Mouse (Mus musculus) CH12.LX (cell line): ENCODE results near the gene Thy1.

Source experiments
- CTCF ChIP-seq, 2 experiments: IDR thresholded peaks in 1 of 2; conservative IDR thresholded peaks in 1 of 2; 2 replicates each; pipeline ENCODE4 v1.5.1; 2011 to 2012; ENCODE audit warnings: low read depth in 2 of 2, low read length in 2 of 2, improper control_type of control experiment in 1 of 2, inconsistent platforms in 1 of 2, mild to moderate bottlenecking in 1 of 2, moderate library complexity in 1 of 2
- KAT2A ChIP-seq: IDR thresholded peaks from 2 replicates; pipeline ENCODE4 v1.6.1; 2012; ENCODE audit warnings: low read length, improper control_type of control experiment, inconsistent platforms; ENCODE audit not compliant: insufficient replicate concordance
- MAZ ChIP-seq: IDR thresholded peaks from 2 replicates; pipeline ENCODE4 v1.6.1; 2012; ENCODE audit warnings: low read depth, mild to moderate bottlenecking, inconsistent platforms, low read length, improper control_type of control experiment, moderate library complexity
- POLR2A ChIP-seq: IDR thresholded peaks from 2 replicates; pipeline ENCODE4 v1.6.1; 2011; ENCODE audit warnings: low read depth, mild to moderate bottlenecking, improper control_type of control experiment, low read length
- UBTF ChIP-seq: IDR thresholded peaks from 2 replicates; pipeline ENCODE4 v1.6.1; 2012; ENCODE audit warnings: low read depth, mild to moderate bottlenecking, inconsistent platforms, low read length, improper control_type of control experiment, moderate library complexity
- ZC3H11A ChIP-seq: IDR thresholded peaks from 2 replicates; pipeline ENCODE4 v1.6.1; 2012; ENCODE audit warnings: low read depth, mild to moderate bottlenecking, inconsistent platforms, low read length, improper control_type of control experiment
- ZKSCAN1 ChIP-seq: IDR thresholded peaks from 2 replicates; pipeline ENCODE4 v1.6.1; 2012; ENCODE audit warnings: low read depth, inconsistent platforms, low read length, improper control_type of control experiment, borderline replicate concordance
- ZMIZ1 ChIP-seq: IDR thresholded peaks from 2 replicates; pipeline ENCODE4 v1.6.1; 2012; ENCODE audit warnings: low read depth, mild to moderate bottlenecking, inconsistent platforms, low read length, improper control_type of control experiment

- TF ChIP-seq UBTF (no peak), MAZ (no peak), KAT2A (no peak), ZC3H11A (no peak), ZMIZ1 (no peak), POLR2A (no peak), CTCF (conservative IDR thresholded peaks at IDR 0.05 in 1 of 2, IDR thresholded peaks at IDR 0.05 in 1 of 2; ENCODE audit: low read depth in 2 of 2, low read length in 2 of 2) (no peak), ZKSCAN1 (no peak)
Observed at GRCm38 (mm10) chr9:44070844-44071231, 27.7 kb downstream of the Thy1 start.
